Mouse (Mus musculus) right cerebral cortex, postnatal 36 days (tissue): ENCODE measurements at regions not wholly inside any gene's neighbourhood (a gene's known extent, or its start where the extent isn't known, plus 50 kb on each side); places are given as distances from the start of the nearest gene placed in this dataset.

ENCODE experiments used
- DNase-seq, 2 experiments: peaks; one replicate each; pipeline ENCODE4 v3.0.0; 2022; ENCODE audit warnings: low spot score in 2 of 2, mixed read lengths in 1 of 2

DNA sequence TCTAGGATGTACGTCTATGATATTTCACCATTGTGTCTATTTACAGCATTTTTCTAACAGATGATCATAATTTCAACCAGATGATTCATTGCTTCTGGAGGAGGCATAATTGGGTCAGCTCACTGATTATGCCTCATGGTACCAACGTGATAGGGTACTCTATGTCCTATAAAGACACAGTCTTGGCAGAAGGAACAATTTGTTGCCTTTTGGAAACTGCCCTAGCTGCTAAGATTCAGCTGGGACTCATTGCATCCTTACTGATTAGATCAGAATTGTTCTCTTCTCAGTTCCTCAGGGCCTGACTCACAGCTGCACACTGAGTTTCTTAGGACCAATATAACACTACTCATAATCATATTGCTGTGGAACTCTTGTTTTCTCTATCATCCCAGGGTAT lies 856.6 kb upstream of the Pcdh17 start:
- DNase-seq = peak in 1 of 2 experiments; percentile 3
